Mouse (Mus musculus) neural tube, embryonic 11.5 days (tissue): ENCODE data around the gene Hdac5. TPM values are rescaled to one million over a fixed set of nuclear protein-coding genes. Genes with fewer than 3 reads are reported as not detected.

Experiments
- ATAC-seq: fragments of 200-750 bp; cut with Nextera tagmentation; 2 replicates; pipeline ENCODE4 v1.8.0; 2017; ENCODE audit warnings: moderate number of reproducible peaks, mild to moderate bottlenecking, moderate TSS enrichment, moderate library complexity; ENCODE audit not compliant: insufficient read depth, low FRiP score, low TSS enrichment
- DNase-seq: peaks from one replicate; pipeline ENCODE4 v3.0.0-alpha.2; 2015; ENCODE audit warnings: low spot score
- H3K27ac ChIP-seq: fragments of 300-500 bp; sonication (generic); 2 replicates; pipeline ENCODE4 v1.5.1; 2014; ENCODE audit warnings: low read depth, mild to moderate bottlenecking, low read length
- H3K27me3 ChIP-seq: fragments of 300-500 bp; sonication (generic); 2 replicates; pipeline ENCODE4 v1.6.1; 2014; ENCODE audit warnings: mild to moderate bottlenecking, low read length, mixed read lengths; ENCODE audit not compliant: control insufficient read depth, insufficient read depth
- H3K36me3 ChIP-seq: fragments of 300-500 bp; sonication (generic); 2 replicates; pipeline ENCODE4 v1.6.1; 2014; ENCODE audit warnings: mild to moderate bottlenecking, low read length, moderate library complexity, mixed read lengths; ENCODE audit not compliant: control insufficient read depth, insufficient read depth
- H3K4me1 ChIP-seq: fragments of 300-500 bp; sonication (generic); 2 replicates; pipeline ENCODE4 v1.6.1; 2014; ENCODE audit warnings: low read length, mixed read lengths; ENCODE audit not compliant: control insufficient read depth, insufficient read depth
- H3K4me2 ChIP-seq: fragments of 300-500 bp; sonication (generic); 2 replicates; pipeline ENCODE4 v1.6.1; 2014; ENCODE audit warnings: low read depth, mild to moderate bottlenecking, moderate library complexity
- H3K4me3 ChIP-seq: fragments of 300-500 bp; sonication (generic); 2 replicates; pipeline ENCODE4 v1.5.1; 2014; ENCODE audit warnings: low read depth, low read length
- H3K9ac ChIP-seq: fragments of 300-500 bp; sonication (generic); 2 replicates; pipeline ENCODE4 v1.6.1; 2014; ENCODE audit warnings: mild to moderate bottlenecking, low read length
- H3K9me3 ChIP-seq: fragments of 300-500 bp; sonication (generic); 2 replicates; pipeline ENCODE4 v1.6.1; 2016; ENCODE audit warnings: low read length; ENCODE audit not compliant: control insufficient read depth
- WGBS: fragments of 180-500 bp; shearing (Covaris S2); extraction: QIAGEN DNeasy Blood & Tissue Kit; methylation state at CpG from one replicate; pipeline ENCODE4 v1.1.7; 2014; 5-methylcytosine and 5-hydroxymethylcytosine counted together
- polyA plus RNA-seq: library from polyadenylated mRNA; unstranded; fragments of >200 nt; fragmentation: Nextera tagmentation; extraction: Ambion mirVana; gene quantifications from 2 replicates; pipeline ENCODE4 v1.2.1, GENCODE M21; 2014

Hdac5 gene
- polyA plus RNA-seq, 1 experiment from 2014 or later, result 42.7 TPM

DNA sequence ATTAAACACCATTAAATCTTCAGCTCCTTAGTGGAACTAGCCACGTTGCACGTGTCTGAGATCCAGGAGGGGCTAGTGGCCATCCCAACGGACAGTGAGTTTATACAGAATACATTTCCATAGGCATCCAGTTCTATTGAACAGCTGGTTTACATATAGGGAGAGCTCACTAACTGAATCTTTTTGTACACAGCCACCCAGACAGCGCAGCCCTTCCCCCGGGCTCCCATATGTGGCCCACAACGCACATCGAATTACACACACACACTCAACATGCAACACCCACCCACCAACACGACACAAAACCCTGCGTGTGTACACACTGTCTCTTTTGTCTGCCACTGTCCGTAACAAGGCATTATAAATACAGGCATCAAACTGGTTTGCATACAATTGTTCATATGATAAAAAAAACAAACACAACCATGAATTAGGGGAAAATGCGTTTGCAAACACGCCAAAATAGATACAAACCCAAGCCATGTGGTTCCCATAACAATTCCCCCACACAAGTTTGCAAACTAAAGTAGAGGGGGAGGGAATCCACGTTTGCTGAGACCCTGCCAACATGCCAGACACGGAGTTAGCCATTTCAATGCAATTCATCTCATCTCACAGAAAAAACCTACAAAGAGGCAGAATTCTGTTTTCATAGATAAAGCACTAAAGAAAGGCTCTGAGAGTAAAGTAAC is 15.8 kb upstream of the Hdac5 start:
- Histone ChIP-seq H3K27me3 (no peaks in the 10 kb centered on the region), H3K9me3 (no peaks in the 10 kb centered on the region), H3K36me3 (no peaks in the 10 kb centered on the region; the same call in 1 of the 2 replicates), H3K4me3 (no peak overlapping the region), H3K9ac (peak overlapping the region; percentile 58), H3K4me2 (peak overlapping the region; percentile 65), H3K4me1 (peaks cover 11% of the 10 kb centered on the region; the same call in 1 of the 2 replicates), H3K27ac (no peak overlapping the region)
- ATAC-seq, result no peak
- WGBS, result 58% methylated on average over 14 of the region's 14 CpGs
- DNase-seq, result no peak

DNA sequence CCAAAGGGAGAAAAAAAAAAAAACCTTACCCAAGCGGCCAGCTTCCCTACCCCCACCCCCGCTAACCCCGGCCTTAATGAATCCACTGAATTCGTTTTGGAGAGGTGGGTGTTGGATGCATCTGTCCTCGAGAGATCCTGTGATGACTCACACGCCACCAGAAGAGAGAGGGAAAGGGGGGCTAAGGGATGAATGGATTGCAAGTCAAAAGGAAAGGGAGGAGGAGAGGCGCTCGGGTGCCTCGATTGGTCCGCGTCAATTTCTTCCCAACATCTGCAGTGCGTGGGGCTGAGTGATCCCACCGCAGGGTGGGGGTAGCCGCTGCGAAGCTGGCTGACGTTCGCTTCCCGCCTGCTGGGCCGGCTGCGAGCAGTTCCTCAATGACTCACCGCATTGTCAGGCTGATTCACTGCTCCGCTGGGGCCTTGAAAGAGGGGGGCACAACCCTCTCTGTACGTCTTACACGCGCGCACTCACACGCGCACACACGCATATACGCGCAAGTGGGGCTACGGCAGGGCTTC is 15.0 kb upstream of the Hdac5 start:
- no peaks in the 10 kb centered on the region for H3K27me3 ChIP-seq
- WGBS, result under 1% methylated on average over 32 of the region's 32 CpGs
- H3K36me3 ChIP-seq, result no peaks in the 10 kb centered on the region
- H3K4me3 ChIP-seq, result peak overlapping the region; percentile 27
- peak overlapping the region; percentile 65 for H3K4me2 ChIP-seq
- no peaks in the 10 kb centered on the region for H3K9me3 ChIP-seq
- DNase-seq (peak; percentile 77), ATAC-seq (0 out of 2 replicates have a peak, but pooled peaks have one; percentile 45)
- H3K27ac ChIP-seq, result peak overlapping the region; percentile 64
- H3K9ac ChIP-seq, result peak overlapping the region; percentile 58
- H3K4me1 ChIP-seq, result peaks cover 11% of the 10 kb centered on the region; the same call in 1 of the 2 replicates

- H3K9me3 ChIP-seq, result no peaks in the 10 kb centered on the region
- H3K4me3 ChIP-seq, result no peak overlapping the region
- DNase-seq (no peak), ATAC-seq (no peak)
- H3K27me3 ChIP-seq, result no peaks in the 10 kb centered on the region
- H3K36me3 ChIP-seq, result no peaks in the 10 kb centered on the region
- H3K27ac ChIP-seq, result no peak overlapping the region
- 51% methylated on average over 5 of the region's 5 CpGs for whole genome bisulfite sequencing
- no peak overlapping the region for H3K4me2 ChIP-seq
- peaks cover 8% of the 10 kb centered on the region; the same call in 1 of the 2 replicates for H3K4me1 ChIP-seq
- H3K9ac ChIP-seq, result no peak overlapping the region
Measured at GRCm38 (mm10) chr11:102241874-102242273, 11.9 kb upstream of the Hdac5 start.

GRCm38 (mm10) chr11:102241246-102241645 is 11.3 kb upstream of the Hdac5 start:
- H3K27me3 ChIP-seq, result no peaks in the 10 kb centered on the region
- DNase-seq, result no peak
- H3K27ac ChIP-seq, result no peak overlapping the region
- H3K4me2 ChIP-seq, result no peak overlapping the region
- no peaks in the 10 kb centered on the region for H3K9me3 ChIP-seq
- H3K9ac ChIP-seq, result no peak overlapping the region
- no peak overlapping the region for H3K4me3 ChIP-seq
- ATAC-seq, result no peak
- H3K36me3 ChIP-seq, result no peaks in the 10 kb centered on the region
- 91% methylated on average over 5 of the region's 5 CpGs for WGBS
- peaks cover 8% of the 10 kb centered on the region; the same call in 1 of the 2 replicates for H3K4me1 ChIP-seq

DNA sequence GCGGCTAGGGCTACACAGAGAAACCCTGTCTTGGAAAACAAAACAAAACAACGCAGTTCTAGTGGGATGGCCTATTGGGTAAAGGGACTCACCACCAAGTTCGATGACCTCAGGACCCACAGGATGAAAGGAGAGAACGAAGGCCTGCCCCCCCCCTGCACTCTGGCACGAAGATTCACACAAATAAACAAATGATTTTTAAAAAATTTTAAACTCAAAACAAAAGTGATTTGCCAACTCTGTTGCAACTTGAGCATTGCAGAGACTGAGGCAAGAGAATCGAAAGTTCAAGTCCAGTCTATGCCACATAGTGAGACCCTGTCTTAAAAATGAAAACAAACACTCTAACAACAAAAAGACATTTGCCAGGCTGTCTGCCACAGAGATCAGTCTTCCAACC is 10.7 kb upstream of the Hdac5 start:
- no peak for ATAC-seq
- no peaks in the 10 kb centered on the region for H3K36me3 ChIP-seq
- H3K27ac ChIP-seq, result no peak overlapping the region
- peaks cover 8% of the 10 kb centered on the region; the same call in 1 of the 2 replicates for H3K4me1 ChIP-seq
- H3K4me2 ChIP-seq, result no peak overlapping the region
- H3K4me3 ChIP-seq, result no peak overlapping the region
- no peaks in the 10 kb centered on the region for H3K9me3 ChIP-seq
- H3K27me3 ChIP-seq, result no peaks in the 10 kb centered on the region
- 92% methylated on average over 6 of the region's 6 CpGs for WGBS
- H3K9ac ChIP-seq, result no peak overlapping the region
- DNase-seq, result no peak

- H3K4me1 ChIP-seq, result no peaks in the 10 kb centered on the region
- ATAC-seq, result no peak
- no peak overlapping the region for H3K27ac ChIP-seq
- H3K4me2 ChIP-seq, result no peak overlapping the region
- H3K4me3 ChIP-seq, result no peak overlapping the region
- no peaks in the 10 kb centered on the region for H3K36me3 ChIP-seq
- H3K9me3 ChIP-seq, result no peaks in the 10 kb centered on the region
- no peak overlapping the region for H3K9ac ChIP-seq
- H3K27me3 ChIP-seq, result no peaks in the 10 kb centered on the region
- WGBS, result 69% methylated on average over 2 of the region's 2 CpGs
- DNase-seq, result no peak
Measured at GRCm38 (mm10) chr11:102236022-102236421, 6.1 kb upstream of the Hdac5 start.

DNA sequence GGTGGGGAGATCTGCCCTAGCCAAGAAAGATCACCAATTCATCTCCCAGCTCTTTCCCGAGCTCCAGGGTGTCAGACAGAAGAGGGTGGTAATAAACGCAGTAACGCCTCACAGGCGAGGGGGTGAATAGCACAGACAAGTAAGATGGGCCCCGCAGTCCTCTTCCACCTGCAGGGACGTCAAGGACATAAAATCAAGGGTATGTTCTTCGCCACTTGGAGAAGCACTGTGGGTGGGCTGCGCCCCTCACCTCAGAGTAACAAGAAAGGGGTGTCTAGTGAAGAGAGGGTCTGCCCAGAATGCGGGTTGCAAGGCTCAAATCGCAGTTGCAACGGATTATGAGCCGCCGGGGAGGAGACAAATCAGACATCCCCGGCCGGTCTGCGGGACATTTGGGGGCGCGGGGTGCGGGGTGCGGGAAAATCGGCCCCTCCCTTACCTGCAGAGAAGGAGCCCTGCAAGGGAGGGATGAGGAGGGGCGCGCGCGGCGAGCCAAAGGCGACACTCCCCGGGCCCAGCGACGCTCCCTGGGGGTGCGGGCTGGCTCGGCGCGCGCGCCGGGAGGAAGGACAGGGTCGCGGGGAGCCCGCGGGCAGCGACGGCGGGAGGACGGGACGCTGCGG is 524 bp downstream of the Hdac5 start:
- peak; percentile 48 for DNase-seq
- H3K9ac ChIP-seq, result peak overlapping the region; percentile 91
- peak overlapping the region; percentile 85 for H3K27ac ChIP-seq
- no peaks in the 10 kb centered on the region for H3K27me3 ChIP-seq
- 2% methylated on average over 31 of the region's 47 CpGs for WGBS
- H3K4me3 ChIP-seq, result peak overlapping the region; percentile 96
- H3K9me3 ChIP-seq, result no peaks in the 10 kb centered on the region
- H3K4me1 ChIP-seq, result peaks cover 45% of the 10 kb centered on the region
- ATAC-seq, result no peak
- H3K4me2 ChIP-seq, result peak overlapping the region; percentile 83
- no peaks in the 10 kb centered on the region for H3K36me3 ChIP-seq

GRCm38 (mm10) chr11:102228646-102229268 is 1.2 kb downstream of the Hdac5 start:
- DNase-seq, result no peak

More at GRCm38 (mm10) chr11:102228646-102229268, 1.2 kb downstream of the Hdac5 start:
- Histone ChIP-seq H3K27ac (peak overlapping the region; percentile 73), H3K36me3 (no peaks in the 10 kb centered on the region), H3K9me3 (no peaks in the 10 kb centered on the region), H3K9ac (peak overlapping the region; percentile 91), H3K4me2 (peak overlapping the region; percentile 83), H3K27me3 (no peaks in the 10 kb centered on the region), H3K4me1 (peaks cover 48% of the 10 kb centered on the region), H3K4me3 (peak overlapping the region; percentile 96)
- ATAC-seq, result no peak
- 25% methylated on average over 7 of the region's 7 CpGs for WGBS
